8 mouse cellular contexts compared by ENCODE assay signal in the genomic region with DNA sequence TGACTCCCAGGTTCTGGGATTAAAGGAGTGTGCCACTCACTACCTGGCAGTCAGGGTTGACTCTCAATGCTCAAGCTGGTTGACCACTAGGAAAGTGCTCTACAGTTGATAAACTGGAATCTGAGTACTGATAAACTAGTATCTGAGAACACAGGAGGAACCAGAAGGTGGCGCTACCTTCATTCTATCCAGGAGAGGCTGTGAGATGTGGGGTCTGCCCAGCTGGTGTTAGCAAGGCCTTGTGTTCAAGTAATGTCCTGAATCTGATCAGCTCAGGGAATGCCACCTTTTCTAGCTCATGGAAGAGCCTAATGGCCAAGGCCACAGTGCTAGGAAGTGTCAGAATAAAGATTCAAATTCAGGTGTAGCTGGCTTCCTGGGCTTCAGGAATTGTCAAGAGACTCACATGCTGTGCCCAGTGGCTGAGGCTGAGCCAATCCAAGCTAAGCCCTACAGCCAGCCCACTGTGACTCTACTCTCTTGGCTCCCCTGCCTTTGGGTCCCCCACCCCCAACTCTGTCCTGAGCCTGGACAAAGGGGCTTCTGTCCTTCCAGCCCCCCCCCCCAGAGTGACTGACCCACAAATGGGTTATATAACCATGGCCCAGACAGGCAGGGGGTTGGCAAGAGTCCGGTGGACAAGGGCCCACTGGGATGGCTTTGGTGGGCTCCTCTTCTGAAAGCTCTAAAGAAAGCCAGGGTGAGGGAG. TPM values are rescaled to one million over a fixed set of nuclear protein-coding genes. Genes with fewer than 3 reads are reported as not detected.
DNase-seq lines count a peak whose midpoint lies in the region; ATAC-seq and TF ChIP-seq lines count a peak whose summit lies in the region.

No protein-coding gene starts in this region.

- H3K4me3 ChIP-seq in forebrain, embryonic 12.5 days (replicated peaks) = no peak overlapping the region
- H3K4me3 ChIP-seq in forebrain, embryonic 13.5 days = no peak overlapping the region
- H3K4me3 ChIP-seq in kidney, postnatal 0 days (replicated peaks; ENCODE audit: low read depth, low read length) = no peak overlapping the region
- H3K4me3 ChIP-seq in midbrain, embryonic 16.5 days (ENCODE audit: low read depth, low read length) = no peak overlapping the region

- H3K4me1 ChIP-seq in forebrain, embryonic 12.5 days = peaks cover 16% of the 10 kb centered on the region
- H3K4me1 ChIP-seq in forebrain, embryonic 13.5 days = peaks cover 21% of the 10 kb centered on the region
- H3K4me1 ChIP-seq in kidney, postnatal 0 days (replicated peaks; ENCODE audit: insufficient read depth, low read length) = no peaks in the 10 kb centered on the region
- peaks cover 19% of the 10 kb centered on the region for H3K4me1 ChIP-seq in midbrain, embryonic 16.5 days (ENCODE audit: control insufficient read depth, insufficient read depth, low read length)

- H3K36me3 ChIP-seq in forebrain, embryonic 12.5 days (replicated peaks) = peaks cover 38% of the 10 kb centered on the region
- H3K36me3 ChIP-seq in forebrain, embryonic 13.5 days (ENCODE audit: poor library complexity, severe bottlenecking) = peaks cover 39% of the 10 kb centered on the region
- H3K36me3 ChIP-seq in kidney, postnatal 0 days (ENCODE audit: insufficient read depth, low read length) = no peaks in the 10 kb centered on the region
- peaks cover 21% of the 10 kb centered on the region for H3K36me3 ChIP-seq in midbrain, embryonic 16.5 days (ENCODE audit: control insufficient read depth, insufficient read depth, low read length)

- H3K27me3 ChIP-seq in forebrain, embryonic 12.5 days = peaks cover 2% of the 10 kb centered on the region; the same call in 1 of the 2 replicates
- no peaks in the 10 kb centered on the region for H3K27me3 ChIP-seq in forebrain, embryonic 13.5 days
- H3K27me3 ChIP-seq in kidney, postnatal 0 days (ENCODE audit: insufficient read depth, low read length) = no peaks in the 10 kb centered on the region
- H3K27me3 ChIP-seq in midbrain, embryonic 16.5 days (ENCODE audit: control insufficient read depth, insufficient read depth, low read depth, low read length) = no peaks in the 10 kb centered on the region

- no peak for ATAC-seq in forebrain, embryonic 12.5 days (ENCODE audit: low FRiP score)
- ATAC-seq in forebrain, embryonic 13.5 days = no peak
- peak; percentile 70 for ATAC-seq in common myeloid progenitor, adult 5-6 weeks (replicated peaks; ENCODE audit: low read depth, poor library complexity, severe bottlenecking)
- ATAC-seq in kidney, postnatal 0 days (replicated peaks; ENCODE audit: low FRiP score, low read depth) = no peak
- ATAC-seq in midbrain, embryonic 16.5 days = no peak
- no peak; the same call in 1 of the 2 replicates for ATAC-seq in megakaryocyte, adult 5-6 weeks (ENCODE audit: poor library complexity, severe bottlenecking)

- TF ChIP-seq CTCF in kidney, postnatal 0 days (IDR thresholded peaks at IDR 0.05; ENCODE audit: low read depth) = peak; percentile 75

- H3K27ac ChIP-seq in forebrain, embryonic 12.5 days = 0 out of 2 replicates have a peak overlapping the region, but pooled peaks have one; percentile 8
- H3K27ac ChIP-seq in forebrain, embryonic 13.5 days = no peak overlapping the region
- no peak overlapping the region for H3K27ac ChIP-seq in kidney, postnatal 0 days
- no peak overlapping the region; the same call in 1 of the 2 replicates for H3K27ac ChIP-seq in midbrain, embryonic 16.5 days (ENCODE audit: low read length)

- 38% methylated on average over 2 of the region's 2 CpGs for WGBS in forebrain, embryonic 12.5 days
- WGBS in forebrain, embryonic 13.5 days = 41% methylated on average over 2 of the region's 2 CpGs
- WGBS in kidney, postnatal 0 days = 43% methylated on average over 2 of the region's 2 CpGs
- 44% methylated on average over 2 of the region's 2 CpGs for WGBS in midbrain, embryonic 16.5 days

- H3K4me2 ChIP-seq in forebrain, embryonic 12.5 days = no peak overlapping the region
- H3K4me2 ChIP-seq in forebrain, embryonic 13.5 days = no peak overlapping the region
- H3K4me2 ChIP-seq in kidney, postnatal 0 days (ENCODE audit: low read length) = no peak overlapping the region
- H3K4me2 ChIP-seq in midbrain, embryonic 16.5 days (ENCODE audit: low read length) = no peak overlapping the region

- H3K9me3 ChIP-seq in forebrain, embryonic 12.5 days = no peaks in the 10 kb centered on the region
- H3K9me3 ChIP-seq in forebrain, embryonic 13.5 days (replicated peaks) = no peaks in the 10 kb centered on the region
- H3K9me3 ChIP-seq in kidney, postnatal 0 days (replicated peaks; ENCODE audit: low read length) = no peaks in the 10 kb centered on the region
- no peaks in the 10 kb centered on the region for H3K9me3 ChIP-seq in midbrain, embryonic 16.5 days (replicated peaks; ENCODE audit: control insufficient read depth, low read length, poor library complexity, severe bottlenecking)

- DNase-seq in right cerebral cortex, adult 18-20 months = peak; percentile 58
- no peak for DNase-seq in right cerebral cortex, postnatal 36 days (ENCODE audit: low spot score in 2 of 2)
- peak; percentile 84 for DNase-seq in kidney, postnatal 0 days (ENCODE audit: low spot score)

- no peak overlapping the region for H3K9ac ChIP-seq in forebrain, embryonic 12.5 days
- H3K9ac ChIP-seq in forebrain, embryonic 13.5 days = no peak overlapping the region; the same call in 1 of the 2 replicates
- no peak overlapping the region for H3K9ac ChIP-seq in kidney, postnatal 0 days (ENCODE audit: low read depth, low read length)
- H3K9ac ChIP-seq in midbrain, embryonic 16.5 days (ENCODE audit: low read depth, low read length) = 0 out of 2 replicates have a peak overlapping the region, but pooled peaks have one; percentile 22

RNA-seq across cellular contexts. Expression of gene Caskin1, which starts 6.4 kb away (rescaled TPM):
- 14.8 and 16.6 TPM in 2 replicates for polyA plus RNA-seq in forebrain, embryonic 12.5 days (2016; fragmentation: Nextera tagmentation; extraction: Ambion mirVana)
- polyA plus RNA-seq in forebrain, embryonic 13.5 days (2015; fragmentation: Nextera tagmentation; extraction: Ambion mirVana) = 15.0 and 16.7 TPM in 2 replicates
- total RNA-seq in common myeloid progenitor, adult 5-6 weeks (2017) = not detected in 2 replicates
- polyA plus RNA-seq in kidney, postnatal 0 days (2015; fragmentation: Nextera tagmentation; extraction: Ambion mirVana) = 0.82 and 1.1 TPM in 2 replicates
- polyA plus RNA-seq in midbrain, embryonic 16.5 days (2015; fragmentation: Nextera tagmentation; extraction: Ambion mirVana) = 43.6 and 45.7 TPM in 2 replicates
- not detected in 2 replicates for total RNA-seq in megakaryocyte, adult 5-6 weeks (2015)
- not detected in 2 replicates for total RNA-seq in megakaryocyte, adult 5-6 weeks (2017)

RNA-seq across cellular contexts. Expression of gene Mlst8, which starts 15.9 kb away (rescaled TPM):
- 34.4 and 37.9 TPM in 2 replicates for polyA plus RNA-seq in forebrain, embryonic 12.5 days (2016; fragmentation: Nextera tagmentation; extraction: Ambion mirVana)
- polyA plus RNA-seq in forebrain, embryonic 13.5 days (2015; fragmentation: Nextera tagmentation; extraction: Ambion mirVana) = 33.9 and 39.1 TPM in 2 replicates
- total RNA-seq in common myeloid progenitor, adult 5-6 weeks (2017) = 9.6 and 25.7 TPM in 2 replicates
- 24.1 and 24.2 TPM in 2 replicates for polyA plus RNA-seq in kidney, postnatal 0 days (2015; fragmentation: Nextera tagmentation; extraction: Ambion mirVana)
- polyA plus RNA-seq in midbrain, embryonic 16.5 days (2015; fragmentation: Nextera tagmentation; extraction: Ambion mirVana) = 36.5 and 37.2 TPM in 2 replicates
- total RNA-seq in megakaryocyte, adult 5-6 weeks (2015) = 12.5 and 14.6 TPM in 2 replicates
- 42.3 and 43.2 TPM in 2 replicates for total RNA-seq in megakaryocyte, adult 5-6 weeks (2017)

RNA-seq across cellular contexts. Expression of gene Bricd5, which starts 21.1 kb away (rescaled TPM):
- polyA plus RNA-seq in forebrain, embryonic 12.5 days (2016; fragmentation: Nextera tagmentation; extraction: Ambion mirVana) = not detected in 2 replicates
- 0.26 TPM in 1 of 2 replicates, not detected in the other for polyA plus RNA-seq in forebrain, embryonic 13.5 days (2015; fragmentation: Nextera tagmentation; extraction: Ambion mirVana)
- total RNA-seq in common myeloid progenitor, adult 5-6 weeks (2017) = 1.3 TPM in 1 of 2 replicates, not detected in the other
- polyA plus RNA-seq in kidney, postnatal 0 days (2015; fragmentation: Nextera tagmentation; extraction: Ambion mirVana) = 1.2 and 1.6 TPM in 2 replicates
- polyA plus RNA-seq in midbrain, embryonic 16.5 days (2015; fragmentation: Nextera tagmentation; extraction: Ambion mirVana) = 0.40 TPM in 1 of 2 replicates, not detected in the other
- 0.75 TPM in 1 of 2 replicates, not detected in the other for total RNA-seq in megakaryocyte, adult 5-6 weeks (2015)
- total RNA-seq in megakaryocyte, adult 5-6 weeks (2017) = 0.26 TPM in 1 of 2 replicates, not detected in the other

RNA-seq across cellular contexts. Expression of gene Pgp, which starts 24.6 kb away (rescaled TPM):
- polyA plus RNA-seq in forebrain, embryonic 12.5 days (2016; fragmentation: Nextera tagmentation; extraction: Ambion mirVana) = 59.3 and 60.3 TPM in 2 replicates
- polyA plus RNA-seq in forebrain, embryonic 13.5 days (2015; fragmentation: Nextera tagmentation; extraction: Ambion mirVana) = 52.3 and 56.7 TPM in 2 replicates
- total RNA-seq in common myeloid progenitor, adult 5-6 weeks (2017) = 21.6 and 23.5 TPM in 2 replicates
- polyA plus RNA-seq in kidney, postnatal 0 days (2015; fragmentation: Nextera tagmentation; extraction: Ambion mirVana) = 61.7 and 64.0 TPM in 2 replicates
- polyA plus RNA-seq in midbrain, embryonic 16.5 days (2015; fragmentation: Nextera tagmentation; extraction: Ambion mirVana) = 64.2 and 70.2 TPM in 2 replicates
- total RNA-seq in megakaryocyte, adult 5-6 weeks (2015) = 20.7 and 25.5 TPM in 2 replicates
- total RNA-seq in megakaryocyte, adult 5-6 weeks (2017) = 14.5 and 14.6 TPM in 2 replicates

RNA-seq across cellular contexts. Expression of gene E4f1, which starts 24.7 kb away (rescaled TPM):
- 34.1 and 37.1 TPM in 2 replicates for polyA plus RNA-seq in forebrain, embryonic 12.5 days (2016; fragmentation: Nextera tagmentation; extraction: Ambion mirVana)
- 38.8 and 39.8 TPM in 2 replicates for polyA plus RNA-seq in forebrain, embryonic 13.5 days (2015; fragmentation: Nextera tagmentation; extraction: Ambion mirVana)
- total RNA-seq in common myeloid progenitor, adult 5-6 weeks (2017) = 10.0 and 15.2 TPM in 2 replicates
- polyA plus RNA-seq in kidney, postnatal 0 days (2015; fragmentation: Nextera tagmentation; extraction: Ambion mirVana) = 9.8 and 12.0 TPM in 2 replicates
- 46.4 and 50.2 TPM in 2 replicates for polyA plus RNA-seq in midbrain, embryonic 16.5 days (2015; fragmentation: Nextera tagmentation; extraction: Ambion mirVana)
- 20.7 and 27.5 TPM in 2 replicates for total RNA-seq in megakaryocyte, adult 5-6 weeks (2015)
- 14.2 and 14.5 TPM in 2 replicates for total RNA-seq in megakaryocyte, adult 5-6 weeks (2017)

Comparison
In these comparisons a context has a peak if more than half of its experiments do, and no peak if none do; other contexts are left out.
1. DNase-seq: peak in right cerebral cortex, adult 18-20 months (single experiment) and kidney, postnatal 0 days (single experiment); none in right cerebral cortex, postnatal 36 days (0 of 2).